Mouse (Mus musculus): ENCODE measurements around the gene Cd27. TPM values are rescaled to one million over a fixed set of nuclear protein-coding genes. Genes with fewer than 3 reads are reported as not detected.

The Cd27 gene
- total RNA-seq, 2 experiments from 2014 or later, result not detected

DNA sequence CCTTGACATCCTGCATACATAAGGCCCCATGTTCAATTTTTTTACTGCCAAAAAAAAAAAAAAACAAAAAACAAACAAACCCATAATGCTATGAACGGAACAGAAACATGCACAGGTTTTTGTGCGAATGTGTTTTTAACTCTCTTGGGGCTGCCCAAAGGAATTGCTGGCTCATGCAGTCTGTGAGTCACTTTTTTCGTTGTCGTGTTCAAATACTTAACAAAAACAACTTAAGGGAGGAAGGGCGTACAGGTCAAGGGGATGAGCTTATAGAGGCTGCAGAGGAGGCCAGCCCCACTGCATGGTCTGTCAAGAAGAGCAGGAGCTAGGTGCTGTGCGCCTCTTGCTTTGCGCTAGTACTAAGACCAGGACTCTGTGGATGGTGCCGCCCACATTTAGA, 15.9 kb upstream of the Cd27 start:
- DNase-seq, result no peak
- intact Hi-C loops (cut with DNase I), result no loop called here

DNA sequence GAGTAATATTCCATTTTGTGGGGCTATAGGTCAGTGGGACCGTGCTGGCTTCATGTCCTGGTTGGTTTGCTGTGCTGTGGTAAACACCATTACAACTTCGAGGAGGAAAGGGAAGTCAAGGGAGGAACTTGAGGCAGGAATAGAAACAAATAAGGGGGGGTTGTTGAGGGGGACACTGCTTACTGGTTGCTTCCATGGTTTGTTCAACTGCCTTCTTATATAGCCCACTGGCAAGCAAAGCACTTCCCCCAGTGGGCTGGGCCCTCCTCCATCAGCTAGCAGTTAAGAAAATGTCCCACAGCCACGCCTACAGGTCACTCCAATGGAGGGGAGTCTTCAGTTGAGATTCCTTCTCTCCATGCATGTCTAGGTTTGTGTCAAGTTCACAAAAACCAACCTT, 15.5 kb upstream of the Cd27 start:
- no peak for DNase-seq
- intact Hi-C loops (cut with DNase I), result no loop called here

DNA sequence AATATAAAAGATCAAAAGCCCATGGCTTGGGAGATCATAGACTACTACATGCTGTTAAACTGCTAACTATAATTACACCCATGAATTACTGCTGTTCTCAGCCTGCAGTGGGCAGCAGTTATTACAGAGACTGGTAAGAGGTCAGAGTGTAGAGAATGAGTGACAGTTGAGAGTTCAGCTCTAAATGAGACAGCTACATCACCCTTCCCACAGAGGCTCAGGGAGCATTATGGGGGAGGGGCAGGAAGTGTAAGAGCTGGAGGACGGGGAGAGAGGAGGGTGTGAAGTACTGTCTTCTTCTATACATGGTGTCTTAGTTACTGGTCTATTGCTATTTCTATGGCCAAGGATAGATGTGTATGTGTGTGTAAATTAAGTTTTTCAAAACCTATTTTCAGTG, 7.7 kb upstream of the Cd27 start:
- DNase-seq, result no peak
- intact Hi-C loops (cut with DNase I), result no loop called here

DNA sequence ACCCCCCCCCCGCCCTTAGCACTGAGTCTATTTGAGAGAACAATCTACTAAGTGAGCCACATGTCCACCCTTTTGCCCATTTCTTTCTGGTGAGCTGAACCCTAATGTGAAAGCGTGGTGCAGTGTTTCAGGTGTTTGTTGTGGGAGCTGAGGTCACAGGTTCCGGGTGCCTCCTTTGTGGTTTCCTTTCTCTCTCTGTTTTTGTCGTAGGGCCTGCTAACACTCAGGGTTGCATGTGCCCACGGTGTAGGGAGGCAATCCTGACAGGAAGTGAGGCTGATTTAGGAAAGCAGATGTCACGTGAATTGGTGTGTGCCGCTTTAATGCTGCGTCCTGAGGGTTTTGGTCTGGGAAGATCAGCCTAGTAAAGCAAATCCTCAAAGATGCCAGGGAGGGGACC, 4.8 kb upstream of the Cd27 start:
- intact Hi-C loops (cut with DNase I), result no loop called here
- DNase-seq, result no peak

DNA sequence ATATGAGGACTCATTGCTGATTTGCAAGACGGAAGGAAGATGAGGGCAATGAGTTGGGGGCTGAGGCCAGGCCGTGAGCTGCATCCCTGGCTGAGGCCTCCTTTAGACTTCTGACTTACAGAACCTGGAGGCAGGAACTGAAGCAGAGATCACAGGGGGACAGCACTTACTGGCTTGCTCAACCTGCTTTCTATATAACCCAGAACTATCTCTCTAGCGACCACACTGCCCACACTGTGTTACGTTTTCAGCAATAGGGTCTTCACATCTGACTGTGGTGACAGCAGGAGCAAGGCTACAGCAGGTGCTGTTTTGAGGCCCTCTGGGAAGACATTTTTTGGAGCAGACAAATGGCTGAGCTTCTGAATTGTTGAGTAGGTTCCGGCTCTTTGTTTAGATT, 3.8 kb upstream of the Cd27 start:
- intact Hi-C loops (cut with DNase I), result no loop called here
- DNase-seq, result no peak

DNA sequence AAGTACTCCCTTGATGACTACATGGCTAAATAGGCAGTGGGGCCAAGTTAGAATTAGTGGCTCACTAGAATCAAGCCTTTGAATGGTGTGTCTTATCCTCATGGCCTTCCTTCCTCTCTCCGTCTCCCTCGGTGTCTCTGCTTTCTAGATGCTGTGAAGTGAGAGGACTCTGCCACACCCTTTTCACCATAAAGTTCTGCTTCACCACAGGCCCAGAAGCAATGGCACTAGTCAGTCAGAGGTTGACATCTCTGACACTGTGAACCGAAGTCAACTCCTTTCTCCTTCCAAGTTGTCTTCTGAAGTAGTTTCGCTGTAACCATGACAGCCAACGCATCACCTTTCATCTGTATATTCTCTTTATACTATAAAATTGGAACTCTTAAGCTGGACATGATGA, 2.7 kb upstream of the Cd27 start:
- DNase-seq, result no peak
- intact Hi-C loops (cut with DNase I), result no loop called here

DNA sequence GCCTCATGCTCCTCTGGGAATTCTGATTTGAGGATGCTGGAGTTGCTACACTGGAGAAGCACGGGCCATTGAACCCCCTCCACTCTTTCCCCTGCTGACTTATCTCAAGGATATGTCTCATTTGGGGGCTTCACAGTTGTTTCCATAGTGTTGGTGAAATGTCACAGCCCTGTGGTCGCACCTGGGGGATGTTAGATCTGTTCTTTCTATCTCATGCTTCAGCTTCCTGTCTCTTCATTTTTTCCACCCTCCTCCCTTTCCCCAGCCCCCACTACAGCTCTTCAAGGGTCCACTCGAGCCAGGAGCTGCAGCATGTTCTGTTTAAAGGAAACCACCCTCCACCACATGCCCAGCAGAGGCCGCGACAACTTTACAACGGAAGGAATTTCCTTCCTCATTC, 1.6 kb upstream of the Cd27 start:
- intact Hi-C loops (cut with DNase I), result no loop called here
- DNase-seq, result no peak

DNA sequence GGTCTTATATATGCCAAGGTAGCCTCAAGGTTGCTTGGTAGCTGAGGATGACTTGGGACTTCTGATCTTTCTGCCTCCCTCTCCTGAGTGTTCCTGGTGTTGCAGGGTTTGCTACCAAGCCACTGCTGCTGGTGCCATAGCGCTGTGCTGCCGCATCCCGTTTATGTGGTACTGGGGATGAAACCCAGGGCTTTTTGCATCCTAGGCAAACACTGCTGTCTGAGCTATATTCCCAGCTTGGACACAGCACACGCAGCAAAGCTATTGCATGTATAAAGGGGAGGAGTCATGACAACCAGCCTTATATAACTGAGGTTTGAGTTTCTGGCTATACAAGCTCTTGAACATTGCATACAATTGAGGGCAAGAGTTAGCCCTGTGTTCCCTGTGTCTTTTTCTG, 611 bp upstream of the Cd27 start:
- intact Hi-C loops (cut with DNase I), result no loop called here

DNA sequence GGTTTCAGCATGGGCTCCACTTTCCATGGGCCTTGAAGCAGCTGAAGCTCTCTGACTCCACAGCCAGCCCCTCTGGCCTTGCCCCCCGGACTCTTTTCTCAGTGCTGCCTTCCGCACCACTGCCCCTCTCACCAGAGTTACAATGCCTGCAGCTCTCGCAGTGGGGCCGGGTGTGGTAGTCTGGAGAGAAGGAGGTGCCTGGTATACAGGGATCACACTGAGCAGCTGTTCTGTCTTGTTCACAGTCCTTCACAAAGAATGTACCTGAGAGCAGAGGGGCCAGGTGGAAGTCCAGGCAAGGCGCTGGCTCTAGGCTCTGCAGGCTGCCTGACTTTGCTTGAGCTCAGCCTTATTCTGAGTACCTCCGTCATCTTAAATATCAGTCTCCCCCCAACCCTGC, 469 bp downstream of the Cd27 start:
- intact Hi-C loops (cut with DNase I), result no loop called here
- no peak for DNase-seq

More for the DNA sequence above, 611 bp upstream of the Cd27 start:
- DNase-seq, result no peak

DNA sequence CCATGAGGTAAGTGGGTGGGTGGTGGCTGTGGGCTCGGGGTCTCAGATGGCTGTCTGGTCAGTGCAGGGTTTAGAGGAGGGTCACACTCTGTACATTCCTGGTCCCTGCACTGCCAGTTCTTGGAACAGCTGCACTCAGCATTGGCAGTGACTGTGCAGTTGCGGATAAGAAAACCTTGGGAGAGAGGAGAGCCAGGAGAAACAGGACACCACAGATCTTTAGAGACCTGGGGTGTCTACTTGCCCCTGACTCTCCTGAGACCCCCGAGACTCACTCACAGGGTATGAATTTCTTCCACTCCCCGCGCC, 2.3 kb downstream of the Cd27 start:
- DNase-seq, result no peak

DNA sequence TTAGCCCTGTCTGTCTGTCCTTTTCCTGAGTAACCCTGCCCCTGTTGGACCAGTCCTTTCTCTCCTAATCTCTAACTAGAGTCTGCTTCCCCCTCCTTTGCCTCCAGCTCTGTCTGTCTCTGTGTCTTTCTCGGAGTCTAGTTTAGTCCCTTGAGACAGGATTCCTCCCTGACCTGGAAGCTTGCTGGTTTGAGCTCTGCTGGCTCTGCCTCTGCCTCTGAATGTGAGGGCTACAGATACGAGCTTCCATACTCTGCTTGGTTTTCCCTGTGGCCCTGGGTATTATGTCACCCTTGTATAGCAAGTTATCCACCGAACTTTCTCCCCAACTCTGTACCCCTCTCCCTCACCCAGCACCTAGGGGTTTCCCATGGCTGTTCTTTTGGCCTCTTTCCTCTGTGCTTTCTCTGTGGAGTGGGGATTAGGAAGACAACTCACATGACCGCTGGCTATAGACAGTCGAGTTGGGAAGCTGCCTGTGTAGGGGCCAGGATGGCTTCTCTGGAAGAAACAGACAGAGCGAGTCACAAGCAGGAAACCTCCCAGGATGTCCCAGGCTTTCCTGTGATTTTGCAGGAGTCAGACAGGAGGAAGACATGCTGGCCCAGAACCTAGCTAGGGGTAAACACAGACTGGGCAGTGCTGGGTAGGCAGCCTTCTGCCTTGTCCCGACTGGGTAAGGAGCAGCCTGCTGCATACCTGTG, 2.8 kb downstream of the Cd27 start:
- DNase-seq, result no peak
- intact Hi-C loops (cut with DNase I), result no loop called here

More for the DNA sequence above, 2.3 kb downstream of the Cd27 start:
- intact Hi-C loops (cut with DNase I), result no loop called here

DNA sequence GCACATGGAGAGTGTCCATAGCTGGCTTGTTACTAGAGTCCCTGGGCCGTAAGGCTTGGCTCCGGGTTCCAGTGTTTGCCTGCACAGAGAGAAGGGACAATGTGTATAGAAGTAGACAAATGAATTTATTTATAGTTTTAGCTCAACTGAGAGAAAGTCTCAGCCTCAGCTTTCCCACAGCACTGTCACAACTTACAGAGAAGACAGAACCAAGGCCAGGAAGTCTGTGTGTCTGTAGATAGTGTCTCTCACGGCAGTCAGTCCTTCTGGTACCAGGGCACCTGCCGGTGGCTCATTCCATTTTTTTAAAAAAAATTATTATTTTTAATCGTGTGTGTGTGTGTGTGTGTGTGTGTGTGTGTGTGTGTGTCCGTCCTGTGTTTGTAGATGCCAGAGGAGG, 4.3 kb downstream of the Cd27 start:
- intact Hi-C loops (cut with DNase I), result no loop called here
- DNase-seq, result no peak

DNA sequence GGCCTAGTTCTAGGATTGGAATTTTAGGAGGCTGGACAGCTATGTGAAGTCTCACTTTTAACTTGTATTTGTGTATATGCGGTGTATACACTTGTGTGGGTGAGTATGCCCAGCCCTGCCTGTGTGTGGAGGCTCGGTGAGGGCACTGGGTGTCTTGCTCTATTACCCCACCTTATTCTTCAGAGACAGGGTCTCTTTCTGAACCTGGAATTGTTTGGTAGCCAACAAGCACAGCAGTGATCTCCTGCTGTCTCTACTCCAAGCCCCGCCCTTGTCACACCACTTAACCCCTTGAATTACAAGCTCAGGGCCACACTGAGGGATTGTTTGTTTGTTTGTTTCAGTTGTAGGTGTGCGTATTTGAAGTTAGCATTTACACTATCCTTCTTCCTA, 4.8 kb downstream of the Cd27 start:
- no peak for DNase-seq
- intact Hi-C loops (cut with DNase I), result no loop called here

DNA sequence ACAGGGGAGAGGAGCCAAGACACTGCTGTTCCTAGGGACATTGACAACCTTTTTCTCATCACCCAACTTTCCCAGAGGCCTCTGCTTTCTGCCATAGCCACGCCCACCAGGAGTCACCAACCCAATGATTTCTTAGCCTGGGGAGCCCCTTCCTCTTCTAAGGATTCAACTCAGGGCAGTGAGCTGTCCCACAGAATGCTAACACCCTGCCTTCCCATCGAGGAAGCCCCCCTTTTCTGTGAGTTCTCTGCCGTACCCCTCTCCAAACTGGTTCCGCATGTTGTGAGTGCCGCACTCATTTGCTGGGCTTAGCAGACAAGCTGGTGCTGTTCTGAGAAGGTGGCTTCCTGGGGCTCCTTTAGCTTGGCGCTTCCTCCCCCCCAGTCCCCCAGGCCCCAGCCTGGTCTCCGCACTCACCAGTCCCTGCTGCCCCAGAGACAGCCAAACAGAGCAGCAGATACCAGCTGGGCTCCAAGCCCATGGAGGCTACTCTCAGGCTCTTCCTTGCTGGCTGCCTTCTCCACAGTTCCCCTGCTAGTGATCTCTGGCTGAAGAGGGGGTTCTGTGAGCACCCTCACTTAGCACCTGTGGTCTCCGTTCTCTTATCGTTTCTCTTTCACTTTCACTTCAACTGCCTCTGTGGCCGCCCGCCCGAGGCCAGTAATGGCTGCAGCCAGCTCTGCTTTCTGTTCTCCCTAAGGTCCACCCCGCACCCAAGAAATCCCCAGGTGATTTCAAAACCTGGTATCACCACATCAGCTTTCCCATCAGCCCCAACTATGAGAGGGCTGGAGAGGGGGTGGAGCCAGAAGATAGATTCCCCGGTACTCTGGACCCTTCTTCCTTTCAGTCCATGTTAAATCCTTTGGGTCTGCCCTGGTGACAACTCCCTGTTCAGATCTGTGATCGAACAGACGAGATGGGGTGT, 5.4 kb downstream of the Cd27 start, which contains the start of gene Tapbpl:
TSS of gene Tapbpl (minus strand) at position 744 of the 928 bp plus-strand sequence.
- intact Hi-C loops (cut with DNase I), result no loop called here

DNA sequence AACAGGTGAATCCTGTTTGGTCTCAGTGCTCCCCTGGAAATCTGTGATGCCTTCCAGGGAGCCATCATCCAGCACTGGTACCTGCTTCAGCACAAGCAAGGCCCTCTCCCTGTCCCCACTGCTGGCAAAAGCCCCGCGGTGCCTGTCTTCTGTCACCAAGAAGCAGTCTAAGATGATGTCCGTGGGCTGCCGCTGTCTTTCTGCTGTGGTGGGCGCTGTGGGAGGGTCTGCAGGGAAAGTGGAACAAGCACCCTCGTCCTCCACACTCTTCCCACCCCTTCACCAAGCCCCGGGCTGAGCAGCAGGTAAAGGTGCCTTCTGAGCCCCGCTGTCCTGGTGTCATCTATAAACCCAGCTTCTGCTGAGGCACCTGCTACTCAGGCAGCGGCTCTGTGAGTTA, 6.2 kb downstream of the Cd27 start:
- intact Hi-C loops (cut with DNase I), result no loop called here
- no peak for DNase-seq

More for the DNA sequence above, 5.4 kb downstream of the Cd27 start, which contains the start of gene Tapbpl:
- peak; percentile 53 for DNase-seq

DNA sequence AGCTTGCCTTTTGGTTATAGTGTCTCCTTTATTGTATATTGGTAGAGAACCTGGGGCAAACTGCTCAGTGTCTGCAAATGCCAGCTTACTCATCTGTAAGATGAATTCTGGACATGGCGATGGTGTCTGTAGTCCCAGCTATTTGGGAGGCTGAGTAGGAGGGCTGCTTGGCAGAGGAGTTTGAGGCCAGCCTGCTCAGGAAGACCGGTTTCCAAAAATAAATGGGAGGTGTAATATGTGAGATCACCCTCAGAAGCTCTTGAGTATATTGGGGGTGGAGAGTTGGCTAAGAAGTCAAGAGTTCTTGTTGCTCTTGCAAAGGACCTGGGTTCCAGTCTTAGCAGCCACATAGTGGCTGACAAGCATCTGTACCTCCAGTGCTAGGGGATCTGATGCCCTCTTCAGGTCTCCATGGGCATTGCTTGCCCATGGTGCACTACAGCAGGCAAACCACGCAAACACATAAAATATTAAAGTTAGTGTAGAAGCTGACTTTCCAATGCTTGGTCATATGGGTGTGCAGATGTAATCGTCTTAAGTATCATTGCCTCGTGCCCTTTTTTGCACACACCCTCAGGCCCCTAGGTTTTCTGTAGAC, 11.2 kb downstream of the Cd27 start:
- intact Hi-C loops (cut with DNase I), result no loop called here
- DNase-seq, result no peak

DNA sequence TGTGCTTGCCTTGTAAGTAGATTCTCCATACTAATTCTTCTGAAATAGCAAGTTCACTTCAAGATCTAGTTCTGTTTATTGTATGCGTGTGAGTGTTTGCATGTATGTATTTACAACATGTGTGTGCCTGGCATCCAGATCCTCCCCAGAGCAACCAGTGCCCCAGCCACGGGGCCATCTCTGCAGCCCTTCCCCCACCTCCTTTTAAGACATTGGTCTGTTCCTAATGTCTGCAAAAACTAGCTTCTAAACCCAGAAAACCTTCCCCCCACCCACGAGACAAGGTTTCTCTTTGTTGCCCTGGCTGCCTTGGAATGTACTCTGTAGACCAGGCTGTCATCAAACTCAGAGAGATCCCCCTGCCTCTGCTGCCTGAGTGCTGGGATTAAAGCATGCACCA, 14.2 kb downstream of the Cd27 start:
- no peak for DNase-seq
- intact Hi-C loops (cut with DNase I), result no loop called here

DNA sequence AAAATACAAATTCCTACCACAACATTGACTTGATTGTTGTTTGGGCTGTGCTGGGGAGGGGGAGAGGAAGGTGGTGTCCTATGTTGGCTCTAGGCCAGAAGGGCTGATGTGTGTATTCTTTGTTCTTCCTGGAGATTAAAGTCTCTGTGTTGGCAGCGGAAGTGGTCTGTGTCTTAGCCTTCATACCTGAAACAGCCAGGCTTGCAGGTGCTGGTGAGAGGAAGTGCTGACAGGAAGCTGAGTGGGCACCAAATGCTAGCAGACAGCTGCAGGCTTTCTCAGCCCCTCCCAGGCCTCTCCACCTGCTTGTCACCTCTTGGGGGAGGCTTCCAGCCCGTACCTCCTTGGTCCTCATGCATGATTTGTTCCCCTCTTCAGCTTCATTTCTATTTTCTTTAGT, 14.7 kb downstream of the Cd27 start:
- no peak for DNase-seq

DNA sequence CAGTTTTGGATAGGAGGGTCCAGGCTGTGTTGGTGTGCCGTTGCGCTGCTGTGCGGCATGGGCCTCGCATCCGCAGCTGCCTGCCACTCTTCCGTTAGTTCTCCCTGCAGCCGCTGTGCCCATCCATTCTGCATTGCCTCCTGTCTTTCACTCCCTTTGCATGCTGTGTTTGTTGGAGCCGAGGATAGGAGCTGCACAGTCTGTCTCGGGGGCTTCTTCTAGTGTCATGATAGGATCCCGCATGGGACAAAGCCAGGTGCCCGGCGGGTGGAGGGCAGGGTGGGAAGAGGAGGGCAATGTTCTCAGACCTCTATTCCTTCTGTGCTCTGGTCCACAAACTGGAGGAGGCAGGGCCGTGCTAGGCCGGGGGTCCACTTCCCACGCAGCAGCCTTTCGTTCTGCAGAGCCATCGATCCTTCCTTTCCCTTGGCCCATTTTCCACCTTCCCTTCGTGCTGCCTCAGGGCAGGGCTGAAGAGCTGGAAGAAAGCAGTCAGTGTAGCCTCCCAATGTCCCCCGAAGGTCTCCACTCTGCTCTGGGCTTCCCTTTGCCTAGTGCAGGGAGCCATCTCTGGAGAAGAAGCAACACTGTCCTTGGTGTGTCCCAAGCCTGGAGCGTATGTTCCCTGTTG, 15.6 kb downstream of the Cd27 start:
- no peak for DNase-seq
- intact Hi-C loops (cut with DNase I), result no loop called here

More for the DNA sequence above, 14.7 kb downstream of the Cd27 start:
- intact Hi-C loops (cut with DNase I), result no loop called here

DNA sequence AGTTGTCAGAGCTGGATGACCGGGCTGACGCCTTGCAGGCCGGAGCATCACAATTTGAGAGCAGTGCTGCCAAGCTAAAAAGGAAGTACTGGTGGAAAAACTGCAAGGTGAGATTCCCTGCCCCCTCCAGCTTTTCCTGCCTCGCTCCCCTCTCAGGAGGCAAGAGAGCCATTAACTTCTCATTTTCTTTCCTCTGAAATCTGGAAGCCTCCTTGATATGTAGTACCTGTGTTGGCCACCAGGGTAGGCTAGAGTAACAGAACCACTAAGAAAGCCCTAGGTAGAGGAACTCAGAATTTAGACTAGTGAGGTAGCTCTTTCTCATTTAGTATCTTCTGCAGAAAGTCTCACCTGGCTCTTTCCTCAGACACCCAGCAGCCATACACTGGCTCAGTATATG, 17.8 kb downstream of the Cd27 start:
- DNase-seq, result peak; percentile 48
- intact Hi-C loops (cut with DNase I), result loop anchor here (5.0 kb wide), 1 partner anchor 53 kb away; no protein-coding TSS in a partner anchor

DNA sequence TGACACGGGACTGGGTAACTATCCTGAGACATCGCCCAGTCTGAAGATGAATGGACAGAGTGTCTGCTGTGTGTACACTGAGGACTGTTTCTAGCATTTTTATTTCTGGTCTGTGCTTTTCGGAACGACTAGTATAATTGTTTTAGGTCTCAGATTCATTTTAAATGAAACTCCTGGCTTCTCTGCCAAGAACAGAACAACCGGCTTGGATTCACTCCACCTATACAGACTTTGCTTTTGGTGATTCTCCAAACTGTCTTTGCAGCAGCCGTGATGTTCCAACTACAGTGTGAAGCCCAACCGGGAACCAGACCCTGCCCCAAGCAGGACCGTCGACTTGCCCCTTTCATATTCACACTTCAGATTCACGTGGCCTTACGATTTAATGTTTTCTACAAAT, 18.9 kb downstream of the Cd27 start:
- intact Hi-C loops (cut with DNase I), result loop anchor here (5.0 kb wide), 1 partner anchor 54 kb away; no protein-coding TSS in a partner anchor
- DNase-seq, result no peak
